Comparison of ENCODE assay signal across 9 mouse cellular contexts in the genomic region with DNA sequence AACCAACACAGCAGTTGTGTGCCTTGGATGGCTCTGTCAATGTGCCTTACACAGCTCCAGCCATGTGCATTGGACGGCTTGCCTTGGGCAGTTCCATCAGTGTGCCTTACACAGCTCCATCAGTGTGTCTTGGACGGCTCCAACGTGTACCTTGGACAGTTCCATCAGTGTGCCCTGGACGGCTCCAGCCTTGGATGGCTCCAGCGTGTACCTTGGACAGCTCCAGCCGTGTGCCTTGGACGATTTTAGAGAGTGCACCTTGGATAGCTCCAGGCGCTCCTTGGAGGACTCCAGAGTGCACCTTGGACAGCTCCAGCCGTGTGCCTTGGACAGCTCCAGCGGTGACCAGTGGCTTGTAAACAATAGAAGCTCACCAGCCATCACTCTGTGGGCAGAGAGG.
DNase-seq lines count a peak whose midpoint lies in the region; ATAC-seq and TF ChIP-seq lines count a peak whose summit lies in the region.
"Had no signal": no experiment of that assay in that cellular context is flagged by ENCODE, and none has a peak within 500 bp of the region (broad histone marks: within the 10 kb centered on the region; RNA-seq: fewer than 3 reads in every experiment).

No protein-coding gene starts in this region.

- no peaks in the 10 kb centered on the region for H3K36me3 ChIP-seq in heart, embryonic 11.5 days (ENCODE audit: control insufficient read depth, insufficient read depth, low read length)
- H3K36me3 ChIP-seq in hindbrain, postnatal 0 days (ENCODE audit: insufficient read depth, low read length), result no peaks in the 10 kb centered on the region
- no peaks in the 10 kb centered on the region for H3K36me3 ChIP-seq in liver, embryonic 11.5 days (ENCODE audit: control insufficient read depth, insufficient read depth, low read length)
- no peaks in the 10 kb centered on the region for H3K36me3 ChIP-seq in stomach, embryonic 15.5 days
- H3K36me3 ChIP-seq: G1E had no signal

- H3K27ac ChIP-seq in heart, embryonic 11.5 days (ENCODE audit: low read depth, low read length), result no peak overlapping the region
- H3K27ac ChIP-seq in hindbrain, postnatal 0 days, result no peak overlapping the region
- no peak overlapping the region for H3K27ac ChIP-seq in liver, embryonic 11.5 days (ENCODE audit: low read depth, low read length)
- no peak overlapping the region for H3K27ac ChIP-seq in stomach, embryonic 15.5 days

- DNase-seq in heart, adult 11 months, result no peak
- peak; percentile 21 to 44 for DNase-seq in adrenal gland, postnatal 4 days (ENCODE audit: low spot score in 2 of 2)
- DNase-seq in hindbrain, postnatal 0 days (ENCODE audit: low spot score), result peak; percentile 63
- DNase-seq in liver, embryonic 11.5 days (ENCODE audit: low spot score), result peak; percentile 55
- DNase-seq in layer of hippocampus, adult 11-12 months (ENCODE audit: low spot score), result no peak

- H3K9ac ChIP-seq in heart, embryonic 11.5 days (ENCODE audit: low read depth, low read length), result no peak overlapping the region
- H3K9ac ChIP-seq in hindbrain, postnatal 0 days (replicated peaks; ENCODE audit: low read length), result no peak overlapping the region
- no peak overlapping the region for H3K9ac ChIP-seq in liver, embryonic 11.5 days (ENCODE audit: low read depth, low read length)
- no peak overlapping the region for H3K9ac ChIP-seq in stomach, embryonic 15.5 days

- no peaks in the 10 kb centered on the region for H3K27me3 ChIP-seq in heart, embryonic 11.5 days (ENCODE audit: control insufficient read depth, insufficient read depth, low read length)
- no peaks in the 10 kb centered on the region for H3K27me3 ChIP-seq in hindbrain, postnatal 0 days (ENCODE audit: insufficient read depth, low read length)
- H3K27me3 ChIP-seq in liver, embryonic 11.5 days (replicated peaks; ENCODE audit: control insufficient read depth, insufficient read depth, low read length), result no peaks in the 10 kb centered on the region
- H3K27me3 ChIP-seq in stomach, embryonic 15.5 days (replicated peaks), result no peaks in the 10 kb centered on the region

- peak; percentile 59; the same call in 1 of the 2 replicates for ATAC-seq in heart, embryonic 11.5 days (replicated peaks; ENCODE audit: insufficient number of reproducible peaks, low FRiP score, low TSS enrichment)
- 0 out of 2 replicates have a peak, but pooled peaks have one; percentile 49 for ATAC-seq in hindbrain, postnatal 0 days
- 0 out of 2 replicates have a peak, but pooled peaks have one; percentile 51 for ATAC-seq in liver, embryonic 11.5 days (replicated peaks; ENCODE audit: low FRiP score)
- ATAC-seq in stomach, embryonic 15.5 days (ENCODE audit: insufficient read depth, low FRiP score, low read depth), result peak; percentile 90
- no peak for ATAC-seq in monocyte, adult 5-6 weeks (replicated peaks; ENCODE audit: insufficient number of reproducible peaks, low FRiP score, low TSS enrichment, poor library complexity, severe bottlenecking)

- WGBS in heart, embryonic 11.5 days (ENCODE audit: insufficient replicate concordance), result 8% methylated on average over 10 of the region's 10 CpGs
- WGBS in hindbrain, postnatal 0 days, result 17% methylated on average over 10 of the region's 10 CpGs
- 20% methylated on average over 10 of the region's 10 CpGs for WGBS in liver, embryonic 11.5 days
- WGBS in stomach, embryonic 15.5 days, result 12% methylated on average over 10 of the region's 10 CpGs

- no peak for TF ChIP-seq CTCF in hindbrain, postnatal 0 days (IDR thresholded peaks at IDR 0.05; ENCODE audit: low read depth)

- no peak overlapping the region for H3K4me2 ChIP-seq in heart, embryonic 11.5 days
- no peak overlapping the region for H3K4me2 ChIP-seq in hindbrain, postnatal 0 days (ENCODE audit: low read depth, low read length)
- no peak overlapping the region for H3K4me2 ChIP-seq in liver, embryonic 11.5 days
- no peak overlapping the region for H3K4me2 ChIP-seq in stomach, embryonic 15.5 days

- no peak overlapping the region for H3K4me3 ChIP-seq in heart, embryonic 11.5 days (ENCODE audit: low read depth, low read length)
- no peak overlapping the region for H3K4me3 ChIP-seq in hindbrain, postnatal 0 days (ENCODE audit: low read length)
- H3K4me3 ChIP-seq in liver, embryonic 11.5 days (ENCODE audit: low read depth, low read length), result no peak overlapping the region
- H3K4me3 ChIP-seq in stomach, embryonic 15.5 days (replicated peaks), result no peak overlapping the region

- H3K4me1 ChIP-seq in heart, embryonic 11.5 days (ENCODE audit: control insufficient read depth, insufficient read depth, low read length), result no peaks in the 10 kb centered on the region
- H3K4me1 ChIP-seq in hindbrain, postnatal 0 days (ENCODE audit: insufficient read depth, low read length), result no peaks in the 10 kb centered on the region
- no peaks in the 10 kb centered on the region for H3K4me1 ChIP-seq in liver, embryonic 11.5 days (replicated peaks; ENCODE audit: control insufficient read depth, insufficient read depth, low read length)
- no peaks in the 10 kb centered on the region for H3K4me1 ChIP-seq in stomach, embryonic 15.5 days

- no peaks in the 10 kb centered on the region for H3K9me3 ChIP-seq in heart, embryonic 11.5 days (replicated peaks; ENCODE audit: control insufficient read depth, low read length)
- no peaks in the 10 kb centered on the region for H3K9me3 ChIP-seq in hindbrain, postnatal 0 days (ENCODE audit: low read length)
- H3K9me3 ChIP-seq in liver, embryonic 11.5 days (ENCODE audit: control insufficient read depth, low read length), result no peaks in the 10 kb centered on the region; the same call in 1 of the 2 replicates
- H3K9me3 ChIP-seq in stomach, embryonic 15.5 days, result no peaks in the 10 kb centered on the region

Comparison
In these comparisons a context has a peak if more than half of its experiments do, and no peak if none do; other contexts are left out.
1. DNase-seq: peak in adrenal gland, postnatal 4 days (2 of 2), hindbrain, postnatal 0 days (single experiment) and liver, embryonic 11.5 days (single experiment); none in heart, adult 11 months (single experiment) and layer of hippocampus, adult 11-12 months (single experiment).